Mouse (Mus musculus): ENCODE results near the gene Ap1s1. TPM values are rescaled to one million over a fixed set of nuclear protein-coding genes. Genes with fewer than 3 reads are reported as not detected.

Ap1s1 gene
- total and polyA plus RNA-seq, 3 experiments: 154 to 218 (median 211) TPM

GRCm38 (mm10) chr5:137009988-137010387, 35.9 kb downstream of the Ap1s1 start:
- Histone ChIP-seq H3K4me1 (ENCODE audit: control insufficient read depth in 1 of 2, insufficient read depth in 2 of 2, low read length in 2 of 2) (no peaks in the 10 kb centered on the region), H3K36me3 (ENCODE audit: control insufficient read depth in 1 of 2, insufficient read depth in 2 of 2, low read length in 2 of 2) (no peaks in the 10 kb centered on the region), H3K27ac (ENCODE audit: control insufficient read depth, low read depth, low read length) (no peak overlapping the region), H3K9ac (ENCODE audit: control insufficient read depth, low read depth, low read length, poor library complexity, severe bottlenecking) (no peak overlapping the region), H3K27me3 (ENCODE audit: control insufficient read depth in 1 of 2, insufficient read depth in 2 of 2, low read length in 2 of 2) (peaks cover 2 to 5% of the 10 kb centered on the region in 2 experiments; a peak in 1 of 4 replicates), H3K4me3 (ENCODE audit: control insufficient read depth in 1 of 2, insufficient read depth in 1 of 2, low read depth in 2 of 2, low read length in 2 of 2) (no peak overlapping the region), H3K79me2 (ENCODE audit: control insufficient read depth, insufficient read depth, low read length, poor library complexity) (no peaks in the 10 kb centered on the region), H3K9me3 (replicated peaks; ENCODE audit: insufficient read depth, low read length) (no peaks in the 10 kb centered on the region)
- peak; percentile 79 for DNase-seq (ENCODE audit: low read depth, low spot score)
- TF ChIP-seq RAD21 (IDR thresholded peaks at IDR 0.05; ENCODE audit: low read depth, low read length) (peak; percentile 53), TBP (IDR thresholded peaks at IDR 0.05; ENCODE audit: low read depth, low read length) (no peak), MYB (IDR thresholded peaks at IDR 0.05; ENCODE audit: low read depth, low read length) (no peak), MAX (IDR thresholded peaks at IDR 0.05; ENCODE audit: low read length) (no peak), NRF1 (IDR thresholded peaks at IDR 0.05; ENCODE audit: insufficient read depth, low read depth, low read length, poor library complexity, severe bottlenecking) (no peak), ZC3H11A (IDR thresholded peaks at IDR 0.05; ENCODE audit: low read depth, low read length) (peak; percentile 46), MAFK (IDR thresholded peaks at IDR 0.05; ENCODE audit: borderline replicate concordance, low read depth, low read length) (no peak), CTCF (IDR thresholded peaks at IDR 0.05 in 2 of 3, conservative IDR thresholded peaks at IDR 0.05 in 1 of 3; ENCODE audit: control insufficient read depth in 1 of 3, insufficient read depth in 1 of 3, low read depth in 2 of 3, low read length in 3 of 3, poor library complexity in 1 of 3, severe bottlenecking in 1 of 3) (peak; percentile 53 to 77 (median 75)), TAL1 (IDR thresholded peaks at IDR 0.05; ENCODE audit: low read length) (no peak), SMC3 (IDR thresholded peaks at IDR 0.05; ENCODE audit: low read depth, low read length) (peak; percentile 85)

DNA sequence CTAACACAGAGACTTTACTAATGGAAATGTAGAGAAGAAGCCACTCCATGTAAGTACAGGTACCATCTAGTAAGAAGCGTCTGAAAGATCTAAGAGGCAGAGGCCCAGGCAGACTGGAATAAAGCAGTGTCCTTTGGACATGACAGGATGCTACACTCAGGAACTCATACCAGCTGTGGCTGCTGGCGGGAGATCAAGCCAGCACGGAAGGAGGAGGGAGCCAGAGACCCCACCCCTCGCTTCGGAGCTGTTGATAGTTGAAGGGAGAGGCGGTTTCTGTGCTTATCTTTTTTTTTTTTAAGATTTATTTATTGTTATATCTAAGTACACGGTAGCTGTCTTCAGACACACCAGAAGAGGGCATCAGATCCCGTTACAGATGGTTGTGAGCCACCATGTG, 38.7 kb downstream of the Ap1s1 start:
- H3K36me3 ChIP-seq (ENCODE audit: control insufficient read depth in 1 of 2, insufficient read depth in 2 of 2, low read length in 2 of 2): no peaks in the 10 kb centered on the region
- no peak for DNase-seq (ENCODE audit: low read depth, low spot score)
- no peak overlapping the region for H3K4me3 ChIP-seq (ENCODE audit: control insufficient read depth in 1 of 2, insufficient read depth in 1 of 2, low read depth in 2 of 2, low read length in 2 of 2)
- no peaks in the 10 kb centered on the region for H3K4me1 ChIP-seq (ENCODE audit: control insufficient read depth in 1 of 2, insufficient read depth in 2 of 2, low read length in 2 of 2)
- H3K9ac ChIP-seq (ENCODE audit: control insufficient read depth, low read depth, low read length, poor library complexity, severe bottlenecking): no peak overlapping the region
- H3K79me2 ChIP-seq (ENCODE audit: control insufficient read depth, insufficient read depth, low read length, poor library complexity): no peaks in the 10 kb centered on the region
- no peak overlapping the region for H3K27ac ChIP-seq (ENCODE audit: control insufficient read depth, low read depth, low read length)
- peaks cover 4 to 5% of the 10 kb centered on the region in 2 experiments; a peak in 1 of 4 replicates for H3K27me3 ChIP-seq (ENCODE audit: control insufficient read depth in 1 of 2, insufficient read depth in 2 of 2, low read length in 2 of 2)
- no peaks in the 10 kb centered on the region for H3K9me3 ChIP-seq (replicated peaks; ENCODE audit: insufficient read depth, low read length)
- TF ChIP-seq POLR2A (IDR thresholded peaks at IDR 0.05; ENCODE audit: control insufficient read depth in 1 of 2, insufficient read depth in 1 of 2, low read depth in 1 of 2, low read length in 2 of 2, poor library complexity in 1 of 2): no peak
- TF ChIP-seq RAD21 (IDR thresholded peaks at IDR 0.05; ENCODE audit: low read depth, low read length): no peak
- no peak for TF ChIP-seq RCOR1 (IDR thresholded peaks at IDR 0.05; ENCODE audit: low read depth, low read length)
- no peak for TF ChIP-seq MYB (IDR thresholded peaks at IDR 0.05; ENCODE audit: low read depth, low read length)
- no peak for TF ChIP-seq CTCF (IDR thresholded peaks at IDR 0.05 in 2 of 3, conservative IDR thresholded peaks at IDR 0.05 in 1 of 3; ENCODE audit: control insufficient read depth in 1 of 3, insufficient read depth in 1 of 3, low read depth in 2 of 3, low read length in 3 of 3, poor library complexity in 1 of 3, severe bottlenecking in 1 of 3)
- no peak for TF ChIP-seq MEF2A (IDR thresholded peaks at IDR 0.05; ENCODE audit: extremely low read depth, insufficient replicate concordance, low read depth, low read length, poor library complexity, severe bottlenecking)
- no peak for TF ChIP-seq TAL1 (IDR thresholded peaks at IDR 0.05; ENCODE audit: low read length)
- TF ChIP-seq GABPA (IDR thresholded peaks at IDR 0.05; ENCODE audit: low read depth, low read length): no peak
- no peak for TF ChIP-seq ZKSCAN1 (IDR thresholded peaks at IDR 0.05; ENCODE audit: low read depth, low read length)
